Mouse (Mus musculus) spleen, postnatal 0 days (tissue): Measurements from ENCODE around the gene Klk1. TPM values are rescaled to one million over a fixed set of nuclear protein-coding genes. Genes with fewer than 3 reads are reported as not detected.

ENCODE experiments used
- polyA plus RNA-seq: library from polyadenylated mRNA; unstranded; fragments of >200 nt; fragmentation: Nextera tagmentation; extraction: Ambion mirVana; gene quantifications from 2 replicates; pipeline ENCODE4 v1.2.1, GENCODE M21; 2015

The Klk1 gene
- polyA plus RNA-seq: 3.1 and 6.4 TPM in 2 replicates

DNA sequence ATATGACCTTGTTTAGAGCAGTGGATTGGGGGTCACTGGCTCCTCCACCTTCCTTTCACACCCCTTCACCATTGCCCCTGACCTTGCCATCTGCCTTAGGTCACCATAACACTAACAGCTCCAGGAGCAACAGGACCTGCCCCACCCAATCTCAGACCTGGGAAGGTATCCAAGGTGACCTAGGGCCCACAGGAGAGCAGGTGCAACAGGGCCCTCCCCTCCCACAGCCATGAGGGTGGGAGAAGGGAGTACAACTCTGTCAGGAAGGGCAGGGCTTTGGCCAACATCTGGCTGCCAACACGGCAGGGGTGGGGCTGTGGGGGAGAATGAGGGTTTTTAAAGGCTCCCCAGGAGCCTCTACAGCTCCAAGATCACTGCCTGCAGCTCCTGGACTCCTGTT, at the start of gene Klk1:
Gene Klk1 (plus strand): TSS at position 285 of the 400 bp plus-strand sequence.

DNA sequence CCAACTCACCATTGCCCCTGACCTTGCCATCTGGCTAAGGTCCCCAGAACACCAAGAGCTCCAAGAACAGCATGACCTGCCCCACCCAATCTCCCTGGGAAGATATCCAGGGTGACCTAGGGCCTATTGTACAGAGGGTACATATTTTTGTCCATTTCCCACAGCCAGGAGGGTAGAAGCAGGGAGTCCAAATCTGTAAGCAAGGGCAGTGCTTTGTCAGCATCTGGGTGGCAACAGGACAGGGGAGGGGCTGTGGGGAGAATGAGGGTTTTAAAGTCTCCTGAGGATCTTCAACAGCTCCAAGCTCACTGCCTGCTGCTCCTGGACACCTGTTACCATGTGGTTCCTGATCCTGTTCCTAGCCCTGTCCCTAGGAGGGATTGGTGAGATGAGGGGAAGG, 37.2 kb upstream of the Klk1 start, which contains the start of gene Klk1b24:
Gene Klk1b24 (plus strand): TSS at position 301 of the 400 bp plus-strand sequence.

DNA sequence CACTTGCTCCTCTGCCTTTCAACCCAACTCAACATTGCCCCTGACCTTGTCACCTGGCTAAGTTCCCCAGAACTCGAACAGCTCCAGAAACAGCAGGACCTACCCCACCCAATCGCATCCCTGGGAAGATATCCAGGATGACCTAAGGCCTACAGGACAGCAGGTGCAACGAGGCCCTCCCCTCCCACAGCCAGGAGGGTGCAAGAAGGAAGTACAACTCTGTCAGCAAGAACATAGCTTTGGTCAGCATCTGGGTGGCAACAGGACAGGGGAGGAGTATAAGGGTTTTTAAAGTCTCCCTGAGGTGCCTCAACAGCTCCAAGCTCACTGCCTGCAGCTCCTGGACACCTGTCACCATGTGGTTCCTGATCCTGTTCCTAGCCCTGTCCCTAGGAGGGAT, 27.3 kb upstream of the Klk1 start, which contains the start of gene Klk1b3:
Gene Klk1b3 (plus strand): TSS at position 301 of the 400 bp plus-strand sequence.

DNA sequence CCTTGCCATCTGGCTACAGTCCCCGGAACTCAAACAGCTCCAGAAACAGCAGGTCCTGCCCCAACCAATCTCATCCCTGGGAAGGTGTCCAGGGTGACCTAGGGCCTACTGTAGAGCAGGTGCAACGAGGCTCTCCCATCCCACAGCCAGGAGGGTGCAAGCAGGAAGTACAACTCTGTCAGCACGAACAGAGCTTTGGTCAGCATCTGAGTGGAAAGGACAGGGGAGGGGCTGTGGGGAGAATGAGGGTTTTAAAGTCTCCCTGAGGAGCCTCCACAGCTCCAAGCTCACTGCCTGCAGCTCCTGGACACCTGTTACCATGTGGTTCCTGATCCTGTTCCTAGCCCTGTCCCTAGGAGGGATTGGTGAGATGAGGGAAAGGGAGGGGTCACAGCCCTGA, 18.0 kb upstream of the Klk1 start, which contains the start of gene Klk1b4:
Gene Klk1b4 (plus strand): TSS at position 301 of the 400 bp plus-strand sequence.

DNA sequence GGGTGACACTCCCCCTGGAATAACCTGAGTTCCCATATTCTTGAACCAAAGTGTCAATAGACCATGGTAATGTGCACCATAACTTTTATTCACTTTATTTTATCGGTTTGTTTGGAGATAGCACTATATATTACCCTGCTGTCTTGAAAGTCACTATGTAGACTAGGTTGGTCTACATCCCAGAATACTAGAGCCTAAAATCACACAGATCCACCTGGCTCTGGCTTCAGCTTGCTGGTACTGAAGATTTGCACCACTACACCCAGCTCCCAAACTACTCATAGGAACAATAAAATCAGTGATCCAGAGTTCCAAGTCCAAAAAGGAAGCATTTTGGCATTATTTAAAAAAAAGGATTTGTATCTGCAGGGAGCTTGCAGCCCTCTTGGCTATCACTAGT, 9.5 kb upstream of the Klk1 start, which contains the start of gene Klk1b5:
Gene Klk1b5 (plus strand): TSS at position 301 of the 400 bp plus-strand sequence.

DNA sequence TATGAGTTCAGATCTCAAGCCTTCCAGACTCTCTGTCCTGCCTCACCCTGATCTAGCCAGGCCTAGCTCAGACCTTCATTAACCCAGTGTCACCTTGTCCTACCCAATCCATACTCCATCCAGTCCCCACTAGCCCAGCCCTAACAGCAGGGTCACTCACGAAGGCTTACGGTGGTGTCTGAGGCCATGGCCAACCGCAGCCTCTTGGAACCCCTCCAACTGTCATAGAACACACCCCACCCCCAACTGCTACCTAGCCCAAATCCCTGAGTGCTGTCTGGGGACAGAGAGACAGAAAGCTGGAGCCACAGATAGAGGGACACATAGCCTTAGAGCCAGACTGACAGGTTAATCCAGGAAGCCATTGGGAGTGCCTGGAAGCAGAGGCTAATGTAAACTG, 10.7 kb downstream of the Klk1 start, which contains the start of gene Gm36864:
Gene Gm36864 (plus strand): TSS at position 269 of the 400 bp plus-strand sequence.

DNA sequence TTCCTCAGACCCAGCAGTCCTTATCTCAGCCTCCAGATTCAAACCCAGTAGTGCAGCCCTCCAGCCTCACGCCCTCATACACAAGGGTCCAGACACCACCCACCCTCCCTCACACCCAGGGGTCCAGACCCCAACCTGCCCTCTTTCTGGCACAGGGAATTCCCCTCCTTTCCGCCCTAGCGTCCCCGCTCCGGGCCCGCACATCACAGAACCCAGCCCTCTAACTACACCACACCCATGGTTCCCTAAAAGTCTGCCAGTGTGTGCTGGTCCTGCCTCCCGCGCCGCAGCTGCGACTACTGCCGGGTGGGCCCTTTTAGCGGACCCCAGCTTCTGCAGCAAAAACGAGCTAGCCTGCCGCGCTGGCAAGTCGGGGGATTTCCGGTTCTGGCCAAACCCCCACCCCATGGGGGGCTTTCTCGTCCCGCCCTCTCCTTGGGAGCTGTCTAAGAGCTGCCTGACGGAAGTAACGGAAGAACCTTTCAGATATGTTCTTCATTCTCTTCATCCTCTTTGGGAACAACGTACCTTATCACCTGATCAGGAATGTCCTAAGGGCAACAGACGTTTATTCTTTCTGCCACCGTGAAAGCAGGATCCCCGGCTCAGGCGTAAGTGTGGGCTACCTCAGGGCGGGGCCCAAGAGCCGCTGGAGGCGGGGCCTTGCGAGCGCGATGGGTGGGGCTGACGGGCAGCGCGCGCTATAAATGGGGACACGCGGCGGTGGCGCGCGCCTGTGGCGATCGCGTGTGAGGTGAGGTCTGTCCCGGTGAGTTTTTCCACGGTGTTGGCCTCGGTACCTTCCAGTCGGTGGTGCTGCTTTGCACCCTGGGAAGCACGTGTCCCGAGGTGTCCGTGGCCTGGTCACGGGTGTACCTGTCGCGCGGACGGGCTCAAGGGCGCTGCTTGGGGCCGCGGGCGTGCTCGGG, 21.2 kb downstream of the Klk1 start, which contains the start of the genes 1700028J19Rik and 2410002F23Rik:
Gene 1700028J19Rik (minus strand): TSS at position 641 of the 929 bp plus-strand sequence.
Gene 2410002F23Rik (plus strand): TSS at position 668 of the 929 bp plus-strand sequence.

DNA sequence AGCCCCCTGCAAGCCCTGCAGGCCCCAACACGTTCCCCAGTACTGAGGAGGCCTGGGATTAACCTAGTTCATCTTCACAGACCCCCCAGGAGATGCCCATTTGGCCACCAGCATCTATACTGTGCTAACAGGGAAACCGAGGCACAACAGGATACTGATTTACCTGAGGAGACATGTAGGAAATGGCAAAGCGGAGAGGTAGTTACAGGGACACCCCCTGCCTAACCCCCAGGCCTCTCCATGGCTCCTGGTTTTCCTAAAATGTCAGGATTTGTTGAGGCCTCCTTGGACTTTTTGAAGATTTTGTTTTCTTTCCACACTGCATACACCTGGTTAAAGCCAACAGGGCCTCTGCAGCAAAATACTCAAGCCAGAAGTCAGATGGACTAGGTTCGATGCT, 32.1 kb downstream of the Klk1 start, which contains the start of gene Acp4:
Gene Acp4 (minus strand): TSS at position 101 of the 400 bp plus-strand sequence.

DNA sequence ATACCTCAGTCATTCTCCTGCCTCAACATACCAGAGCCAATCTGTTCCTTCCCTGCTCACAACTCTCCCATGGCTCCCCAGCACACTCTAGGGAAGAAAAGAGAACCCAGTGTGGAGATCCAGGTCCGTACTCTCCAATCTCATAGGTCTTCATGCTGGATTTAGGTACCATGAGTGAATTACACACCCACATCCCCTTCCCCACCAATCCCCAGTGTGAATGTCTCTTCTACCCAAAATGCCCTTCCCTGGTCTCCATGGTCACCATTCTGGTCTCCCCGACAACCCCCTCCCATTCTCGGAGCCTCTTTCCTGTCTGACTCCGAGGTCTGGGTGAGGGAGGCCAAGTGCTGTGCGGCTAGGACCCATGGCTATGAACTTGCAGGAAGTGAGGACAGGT, 36.0 kb downstream of the Klk1 start, which contains the start of gene Gm15517:
Gene Gm15517 (plus strand): TSS at position 301 of the 400 bp plus-strand sequence.

Other genes with a start within 250 kb of the Klk1 start
- gene Klk1b9, start 249.3 kb upstream of the Klk1 start, polyA plus RNA-seq: not detected in 2 replicates
- not detected in 2 replicates for gene Klk1b11, start 229.5 kb upstream of the Klk1 start, polyA plus RNA-seq
- gene Klk1b26, start 213.2 kb upstream of the Klk1 start, polyA plus RNA-seq: not detected in 2 replicates
- not detected in 2 replicates for gene Klk1b27, start 173.1 kb upstream of the Klk1 start, polyA plus RNA-seq
- gene Klk1b21, start 123.0 kb upstream of the Klk1 start, polyA plus RNA-seq: not detected in 2 replicates
- not detected in 2 replicates for gene Klk1b22, start 112.7 kb upstream of the Klk1 start, polyA plus RNA-seq
- not detected in 2 replicates for gene Klk1b16, start 88.6 kb upstream of the Klk1 start, polyA plus RNA-seq
- gene Klk1b24, start 37.1 kb upstream of the Klk1 start, polyA plus RNA-seq: not detected in 2 replicates
- not detected in 2 replicates for gene Klk1b3, start 27.2 kb upstream of the Klk1 start, polyA plus RNA-seq
- gene Klk1b4, start 17.9 kb upstream of the Klk1 start, polyA plus RNA-seq: not detected in 2 replicates
- gene Klk1b5, start 9.4 kb upstream of the Klk1 start, polyA plus RNA-seq: not detected in 2 replicates
- gene Gm36864, start 10.8 kb downstream of the Klk1 start, polyA plus RNA-seq: not detected in 2 replicates
- gene 1700028J19Rik, start 21.3 kb downstream of the Klk1 start, polyA plus RNA-seq: 0.97 and 1.3 TPM in 2 replicates
- 47.8 and 54.6 TPM in 2 replicates for gene 2410002F23Rik, start 21.4 kb downstream of the Klk1 start, polyA plus RNA-seq
- not detected in 2 replicates for gene Acp4, start 32.0 kb downstream of the Klk1 start, polyA plus RNA-seq
- gene Gm15517, start 36.1 kb downstream of the Klk1 start, polyA plus RNA-seq: not detected in 2 replicates
- gene Clec11a, start 81.5 kb downstream of the Klk1 start, polyA plus RNA-seq: 2.0 and 3.4 TPM in 2 replicates
- 0.16 and 0.18 TPM in 2 replicates for gene Shank1, start 84.9 kb downstream of the Klk1 start, polyA plus RNA-seq
- gene Syt3, start 158.7 kb downstream of the Klk1 start, polyA plus RNA-seq: 0.12 and 0.17 TPM in 2 replicates
- 0.18 and 0.63 TPM in 2 replicates for gene 1700008O03Rik, start 160.5 kb downstream of the Klk1 start, polyA plus RNA-seq
- gene Lrrc4b, start 203.7 kb downstream of the Klk1 start, polyA plus RNA-seq: 0.06 and 0.17 TPM in 2 replicates
- gene Aspdh, start 240.0 kb downstream of the Klk1 start, polyA plus RNA-seq: not detected in 2 replicates
- gene Josd2, start 242.6 kb downstream of the Klk1 start, polyA plus RNA-seq: 113 and 125 TPM in 2 replicates